Mouse (Mus musculus) MEL (cell line): ENCODE results near the gene Lpcat3. TPM values are rescaled to one million over a fixed set of nuclear protein-coding genes. Genes with fewer than 3 reads are reported as not detected.

Experiments
- DNase-seq: peaks from one replicate; pipeline ENCODE4 v3.0.0; 2011; ENCODE audit warnings: low read depth, low spot score
- H3K27ac ChIP-seq: 2 replicates; pipeline ENCODE4 v1.5.1; 2012; ENCODE audit warnings: low read depth, mild to moderate bottlenecking, control low read depth, low read length, moderate library complexity; ENCODE audit not compliant: control insufficient read depth
- H3K27me3 ChIP-seq, 2 experiments: fragments of 150-350 bp in 1 of 2; sonication (generic) in 1 of 2; 2 replicates each; pipeline ENCODE4 v1.6.1; 2012; ENCODE audit warnings: low read length in 2 of 2, mild to moderate bottlenecking in 2 of 2, improper control_type of control experiment in 1 of 2, moderate library complexity in 1 of 2; ENCODE audit not compliant: insufficient read depth in 2 of 2, control insufficient read depth in 1 of 2
- H3K36me3 ChIP-seq, 2 experiments: 2 replicates each; pipeline ENCODE4 v1.6.1; 2012 to 2014; ENCODE audit warnings: low read length in 2 of 2, improper control_type of control experiment in 1 of 2, inconsistent platforms in 1 of 2, mild to moderate bottlenecking in 1 of 2; ENCODE audit not compliant: insufficient read depth in 2 of 2, control insufficient read depth in 1 of 2
- H3K4me1 ChIP-seq, 2 experiments: fragments of 150-350 bp in 1 of 2; sonication (generic) in 1 of 2; 2 replicates each; pipeline ENCODE4 v1.6.1; 2012; ENCODE audit warnings: low read length in 2 of 2, improper control_type of control experiment in 1 of 2, mild to moderate bottlenecking in 1 of 2; ENCODE audit not compliant: insufficient read depth in 2 of 2, control insufficient read depth in 1 of 2
- H3K4me3 ChIP-seq, 2 experiments: fragments of 150-350 bp in 1 of 2; sonication (generic) in 1 of 2; 2 replicates each; pipeline ENCODE4 v1.5.1; 2012; ENCODE audit warnings: low read depth in 2 of 2, low read length in 2 of 2, mild to moderate bottlenecking in 2 of 2, moderate library complexity in 2 of 2, control low read depth in 1 of 2, improper control_type of control experiment in 1 of 2; ENCODE audit not compliant: control insufficient read depth in 1 of 2, insufficient read depth in 1 of 2
- H3K79me2 ChIP-seq: 2 replicates; pipeline ENCODE4 v1.6.1; 2012; ENCODE audit warnings: mild to moderate bottlenecking, low read length, moderate library complexity; ENCODE audit not compliant: control insufficient read depth, poor library complexity, insufficient read depth
- H3K9ac ChIP-seq: 2 replicates; pipeline ENCODE4 v1.6.1; 2012; ENCODE audit warnings: low read depth, mild to moderate bottlenecking, control low read depth, low read length, moderate library complexity; ENCODE audit not compliant: control insufficient read depth, poor library complexity, severe bottlenecking
- H3K9me3 ChIP-seq: fragments of 150-350 bp; sonication (generic); replicated peaks from 2 replicates; pipeline ENCODE4 v1.6.1; 2012; ENCODE audit warnings: mild to moderate bottlenecking, low read length, improper control_type of control experiment, moderate library complexity; ENCODE audit not compliant: insufficient read depth
- BHLHE40 ChIP-seq: IDR thresholded peaks from 2 replicates; pipeline ENCODE4 v1.6.1; 2012; ENCODE audit warnings: low read depth, mild to moderate bottlenecking, inconsistent platforms, low read length, improper control_type of control experiment, borderline replicate concordance
- CHD1 ChIP-seq: IDR thresholded peaks from 2 replicates; pipeline ENCODE4 v1.6.1; 2012; ENCODE audit warnings: low read depth, mild to moderate bottlenecking, inconsistent platforms, low read length, improper control_type of control experiment
- CHD2 ChIP-seq: IDR thresholded peaks from 2 replicates; pipeline ENCODE4 v1.6.1; 2011; ENCODE audit warnings: low read length, improper control_type of control experiment
- CTCF ChIP-seq, 3 experiments: IDR thresholded peaks in 2 of 3; conservative IDR thresholded peaks in 1 of 3; 2 replicates each; pipeline ENCODE4 v1.5.1; 2011 to 2012; ENCODE audit warnings: low read length in 3 of 3, low read depth in 2 of 3, mild to moderate bottlenecking in 2 of 3, improper control_type of control experiment in 1 of 3, inconsistent platforms in 1 of 3, mixed read lengths in 1 of 3, moderate library complexity in 1 of 3; ENCODE audit not compliant: control insufficient read depth in 1 of 3, insufficient read depth in 1 of 3, poor library complexity in 1 of 3, severe bottlenecking in 1 of 3
- E2F4 ChIP-seq: IDR thresholded peaks from 2 replicates; pipeline ENCODE4 v1.6.1; 2011; ENCODE audit warnings: low read depth, low read length, improper control_type of control experiment, borderline replicate concordance
- ETS1 ChIP-seq: IDR thresholded peaks from 2 replicates; pipeline ENCODE4 v1.6.1; 2012; ENCODE audit warnings: low read depth, mild to moderate bottlenecking, inconsistent platforms, low read length, improper control_type of control experiment, moderate library complexity
- GABPA ChIP-seq: IDR thresholded peaks from 2 replicates; pipeline ENCODE4 v1.6.1; 2012; ENCODE audit warnings: low read depth, mild to moderate bottlenecking, inconsistent platforms, low read length, improper control_type of control experiment, moderate library complexity
- GATA1 ChIP-seq: IDR thresholded peaks from 2 replicates; pipeline ENCODE4 v1.6.1; 2011; ENCODE audit warnings: low read depth, low read length, improper control_type of control experiment
- HCFC1 ChIP-seq: IDR thresholded peaks from 2 replicates; pipeline ENCODE4 v1.6.1; 2012; ENCODE audit warnings: low read depth, mild to moderate bottlenecking, inconsistent platforms, low read length, improper control_type of control experiment, moderate library complexity
- JUND ChIP-seq: IDR thresholded peaks from 2 replicates; pipeline ENCODE4 v1.6.1; 2011; ENCODE audit warnings: low read depth, mild to moderate bottlenecking, improper control_type of control experiment, low read length
- KAT2A ChIP-seq: conservative IDR thresholded peaks from 2 replicates; pipeline ENCODE4 v1.6.1; 2012; ENCODE audit warnings: low read depth, low read length, improper control_type of control experiment, inconsistent platforms
- MAX ChIP-seq: IDR thresholded peaks from 2 replicates; pipeline ENCODE4 v1.6.1; 2011; ENCODE audit warnings: low read length, improper control_type of control experiment
- MEF2A ChIP-seq: IDR thresholded peaks from 2 replicates; pipeline ENCODE4 v1.6.1; 2014; ENCODE audit warnings: low read depth, mild to moderate bottlenecking, inconsistent platforms, low read length, improper control_type of control experiment; ENCODE audit not compliant: poor library complexity, insufficient replicate concordance, severe bottlenecking; ENCODE audit errors: extremely low read depth
- MXI1 ChIP-seq: IDR thresholded peaks from 2 replicates; pipeline ENCODE4 v1.6.1; 2011; ENCODE audit warnings: mild to moderate bottlenecking, low read depth, low read length, improper control_type of control experiment
- MYB ChIP-seq: IDR thresholded peaks from 2 replicates; pipeline ENCODE4 v1.6.1; 2011; ENCODE audit warnings: mild to moderate bottlenecking, low read depth, low read length, improper control_type of control experiment
- MYC ChIP-seq: IDR thresholded peaks from 2 replicates; pipeline ENCODE4 v1.6.1; 2011; ENCODE audit warnings: low read depth, mild to moderate bottlenecking, low read length, improper control_type of control experiment, moderate library complexity
- NRF1 ChIP-seq: IDR thresholded peaks from 2 replicates; pipeline ENCODE4 v1.6.1; 2014; ENCODE audit warnings: low read depth, mild to moderate bottlenecking, inconsistent platforms, low read length, improper control_type of control experiment, moderate library complexity; ENCODE audit not compliant: poor library complexity, insufficient read depth, severe bottlenecking
- POLR2A ChIP-seq, 2 experiments: IDR thresholded peaks; 2 replicates each; pipeline ENCODE4 v1.6.1; 2011 to 2012; ENCODE audit warnings: low read length in 2 of 2, mild to moderate bottlenecking in 2 of 2, control low read depth in 1 of 2, improper control_type of control experiment in 1 of 2, low read depth in 1 of 2, moderate library complexity in 1 of 2; ENCODE audit not compliant: control insufficient read depth in 1 of 2, insufficient read depth in 1 of 2, poor library complexity in 1 of 2
- POLR2AphosphoS2 ChIP-seq: IDR thresholded peaks from 2 replicates; pipeline ENCODE4 v1.6.1; 2011; ENCODE audit warnings: low read length, improper control_type of control experiment
- RCOR1 ChIP-seq: IDR thresholded peaks from 2 replicates; pipeline ENCODE4 v1.6.1; 2012; ENCODE audit warnings: low read depth, mild to moderate bottlenecking, inconsistent platforms, low read length, improper control_type of control experiment
- SIN3A ChIP-seq: IDR thresholded peaks from 2 replicates; pipeline ENCODE4 v1.6.1; 2012; ENCODE audit warnings: low read length, improper control_type of control experiment, inconsistent platforms
- SMC3 ChIP-seq: IDR thresholded peaks from 2 replicates; pipeline ENCODE4 v1.6.1; 2011; ENCODE audit warnings: low read depth, low read length, improper control_type of control experiment
- TAL1 ChIP-seq: IDR thresholded peaks from 2 replicates; pipeline ENCODE4 v1.6.1; 2012; ENCODE audit warnings: mild to moderate bottlenecking, inconsistent platforms, low read length, moderate library complexity, mixed read lengths
- TBP ChIP-seq: IDR thresholded peaks from 2 replicates; pipeline ENCODE4 v1.8.0; 2011; ENCODE audit warnings: low read depth, low read length, improper control_type of control experiment
- TCF12 ChIP-seq: IDR thresholded peaks from 2 replicates; pipeline ENCODE4 v1.6.1; 2014; ENCODE audit warnings: low read depth, mild to moderate bottlenecking, inconsistent platforms, low read length, improper control_type of control experiment, moderate library complexity
- UBTF ChIP-seq: IDR thresholded peaks from 2 replicates; pipeline ENCODE4 v1.6.1; 2012; ENCODE audit warnings: low read depth, mild to moderate bottlenecking, inconsistent platforms, low read length, improper control_type of control experiment, moderate library complexity, borderline replicate concordance; ENCODE audit not compliant: insufficient read depth
- USF1 ChIP-seq: IDR thresholded peaks from 2 replicates; pipeline ENCODE4 v1.6.1; 2014; ENCODE audit warnings: low read depth, mild to moderate bottlenecking, inconsistent platforms, low read length, improper control_type of control experiment, moderate library complexity
- USF2 ChIP-seq, 2 experiments: IDR thresholded peaks; 2 replicates each; pipeline ENCODE4 v1.6.1; 2011 to 2012; ENCODE audit warnings: improper control_type of control experiment in 2 of 2, low read length in 2 of 2, borderline replicate concordance in 1 of 2, inconsistent platforms in 1 of 2, low read depth in 1 of 2, mild to moderate bottlenecking in 1 of 2; ENCODE audit not compliant: insufficient read depth in 1 of 2
- ZKSCAN1 ChIP-seq: IDR thresholded peaks from 2 replicates; pipeline ENCODE4 v1.6.1; 2012; ENCODE audit warnings: low read depth, mild to moderate bottlenecking, inconsistent platforms, low read length, improper control_type of control experiment, moderate library complexity
- ZNF384 ChIP-seq: IDR thresholded peaks from 2 replicates; pipeline ENCODE4 v1.6.1; 2012; ENCODE audit warnings: low read depth, mild to moderate bottlenecking, inconsistent platforms, low read length, improper control_type of control experiment
- polyA plus RNA-seq, 2 experiments: library from polyadenylated mRNA; stranded (reverse) in 1 of 2; unstranded in 1 of 2; fragments of >175 nt in 1 of 2; fragments of >200 nt in 1 of 2; gene quantifications; 2 replicates each; pipeline versions ENCODE4 v1.2.1 to v1.2.4; 2012; ENCODE audit warnings: low replicate concordance in 2 of 2, low read depth in 1 of 2; ENCODE audit not compliant: insufficient read length in 2 of 2, insufficient read depth in 1 of 2, missing spikeins in 1 of 2
- total RNA-seq: library from RNA; depleted of rRNA; stranded (reverse); fragments of 300-350 nt; gene quantifications from 2 replicates; pipeline ENCODE4 v1.2.3, GENCODE M21; 2012

The Lpcat3 gene
- total and polyA plus RNA-seq, 3 experiments: 135 to 337 TPM; not detected in 1

GRCm38 (mm10) chr6:124732476-124733370, 69.9 kb downstream of the Lpcat3 start (continued):
- peak; percentile 55 for TF ChIP-seq RCOR1
- TF ChIP-seq TBP: 0 out of 2 replicates have a peak, but pooled peaks have one; percentile 77
- no peak for TF ChIP-seq CTCF (IDR thresholded peaks at IDR 0.05 in 2 of 3, conservative IDR thresholded peaks at IDR 0.05 in 1 of 3; ENCODE audit: control insufficient read depth in 1 of 3, insufficient read depth in 1 of 3, low read depth in 2 of 3, low read length in 3 of 3, poor library complexity in 1 of 3, severe bottlenecking in 1 of 3)
- TF ChIP-seq KAT2A: 0 out of 2 replicates have a peak, but pooled peaks have one; percentile 21
- TF ChIP-seq GABPA: no peak
- no peak for TF ChIP-seq E2F4
- TF ChIP-seq MEF2A: no peak
- TF ChIP-seq BHLHE40: peak; percentile 72
- no peak for TF ChIP-seq GATA1
- TF ChIP-seq MYB: 0 out of 2 replicates have a peak, but pooled peaks have one; percentile 34
- TF ChIP-seq POLR2AphosphoS2: peak; percentile 86
- no peak for TF ChIP-seq USF2 (IDR thresholded peaks at IDR 0.05; ENCODE audit: borderline replicate concordance in 1 of 2, insufficient read depth in 1 of 2, low read depth in 1 of 2, low read length in 2 of 2)
- TF ChIP-seq MYC: peak; percentile 73
- TF ChIP-seq POLR2A (IDR thresholded peaks at IDR 0.05; ENCODE audit: control insufficient read depth in 1 of 2, insufficient read depth in 1 of 2, low read depth in 1 of 2, low read length in 2 of 2, poor library complexity in 1 of 2): peak; percentile 69 to 91
- TF ChIP-seq MXI1: peak; percentile 78
- TF ChIP-seq SMC3: 0 out of 2 replicates have a peak, but pooled peaks have one; percentile 20

GRCm38 (mm10) chr6:124734417-124734816, 71.6 kb downstream of the Lpcat3 start:
- Histone ChIP-seq H3K36me3 (peaks cover 0 to 28% of the 10 kb centered on the region in 2 experiments; a peak in 2 of 4 replicates), H3K4me1 (peaks cover 14 to 33% of the 10 kb centered on the region in 2 experiments), H3K4me3 (no peak overlapping the region), H3K9me3 (no peaks in the 10 kb centered on the region), H3K27ac (peak overlapping the region; percentile 87), H3K27me3 (no peaks in the 10 kb centered on the region), H3K79me2 (peaks cover 16% of the 10 kb centered on the region), H3K9ac (no peak overlapping the region)
- DNase-seq: peak; percentile 85
- no peak for TF ChIP-seq POLR2AphosphoS2
- TF ChIP-seq HCFC1: 0 out of 2 replicates have a peak, but pooled peaks have one; percentile 21
- TF ChIP-seq SMC3: peak; percentile 24; the same call in 1 of the 2 replicates
- peak; percentile 82 for TF ChIP-seq TBP
- no peak for TF ChIP-seq USF1
- TF ChIP-seq GABPA: no peak
- TF ChIP-seq JUND: no peak
- no peak for TF ChIP-seq CHD2
- TF ChIP-seq POLR2A (IDR thresholded peaks at IDR 0.05; ENCODE audit: control insufficient read depth in 1 of 2, insufficient read depth in 1 of 2, low read depth in 1 of 2, low read length in 2 of 2, poor library complexity in 1 of 2): no peak
- no peak for TF ChIP-seq UBTF
- peak; percentile 38; the same call in 1 of the 2 replicates for TF ChIP-seq MXI1
- TF ChIP-seq SIN3A: peak; percentile 51
- no peak for TF ChIP-seq CHD1
- TF ChIP-seq ZNF384: no peak
- peak; percentile 56 for TF ChIP-seq TCF12
- TF ChIP-seq RCOR1: peak; percentile 63
- TF ChIP-seq TAL1: peak; percentile 51
- TF ChIP-seq ETS1: peak; percentile 46; the same call in 1 of the 2 replicates
- TF ChIP-seq E2F4: no peak
- TF ChIP-seq MYC: no peak
- TF ChIP-seq USF2 (IDR thresholded peaks at IDR 0.05; ENCODE audit: borderline replicate concordance in 1 of 2, insufficient read depth in 1 of 2, low read depth in 1 of 2, low read length in 2 of 2): no peak
- no peak for TF ChIP-seq ZKSCAN1
- no peak for TF ChIP-seq MYB
- TF ChIP-seq NRF1: no peak
- 0 out of 2 replicates have a peak, but pooled peaks have one; percentile 23 for TF ChIP-seq BHLHE40
- TF ChIP-seq MAX: 0 out of 2 replicates have a peak, but pooled peaks have one; percentile 20
